ENCODE assay signal across 8 mouse cellular contexts in the genomic region with DNA sequence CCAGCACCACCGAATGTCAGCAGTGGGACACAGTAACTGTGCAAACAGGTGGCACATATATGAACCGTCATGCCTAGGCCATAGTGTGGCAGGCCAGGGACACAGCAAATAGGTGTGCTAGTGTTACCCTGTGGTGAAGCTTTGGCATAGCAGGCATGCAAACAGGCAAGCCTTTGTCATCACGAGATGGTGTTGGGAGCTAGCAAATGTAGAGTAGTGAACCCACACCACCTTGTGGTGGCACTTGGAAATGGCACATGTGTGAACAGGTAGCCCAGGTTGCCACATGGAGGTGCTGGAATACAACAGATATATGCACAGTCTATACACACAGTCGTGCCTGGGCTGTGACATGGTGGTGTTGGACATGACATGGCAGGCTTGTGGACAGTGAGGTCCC. TPM values are rescaled to one million over a fixed set of nuclear protein-coding genes. Genes with fewer than 3 reads are reported as not detected.
DNase-seq lines count a peak whose midpoint lies in the region; ATAC-seq and TF ChIP-seq lines count a peak whose summit lies in the region.

No protein-coding gene starts in this region.

- intact Hi-C loops in heart, postnatal 14 days (cut with DNase I): loop anchor here (1.0 to 2.0 kb wide), 4 partner anchors 72 to 480 kb away; partner anchors contain the start of genes Sept10, Sh3rf3 and Sowahc

- TF ChIP-seq EP300 in liver, postnatal 0 days (IDR thresholded peaks at IDR 0.05; ENCODE audit: low read depth): no peak
- TF ChIP-seq EP300 in stomach, postnatal 0 days (optimal IDR thresholded peaks at IDR 0.05): no peak

- WGBS in embryonic facial prominence, embryonic 14.5 days: 36% methylated on average over 4 of the region's 4 CpGs
- 28% methylated on average over 4 of the region's 4 CpGs for WGBS in liver, postnatal 0 days (ENCODE audit: insufficient replicate concordance)
- 32% methylated on average over 4 of the region's 4 CpGs for WGBS in neural tube, embryonic 13.5 days
- 27% methylated on average over 4 of the region's 4 CpGs for WGBS in stomach, postnatal 0 days

- no peaks in the 10 kb centered on the region for H3K9me3 ChIP-seq in embryonic facial prominence, embryonic 14.5 days (ENCODE audit: control insufficient read depth, low read length)
- no peaks in the 10 kb centered on the region for H3K9me3 ChIP-seq in liver, postnatal 0 days (ENCODE audit: low read length)
- H3K9me3 ChIP-seq in neural tube, embryonic 13.5 days: no peaks in the 10 kb centered on the region
- H3K9me3 ChIP-seq in stomach, postnatal 0 days (ENCODE audit: control insufficient read depth, low read length): no peaks in the 10 kb centered on the region

- peak; percentile 79 for DNase-seq in adrenal gland, postnatal 25 days
- peak; percentile 88 for DNase-seq in embryonic facial prominence, embryonic 14.5 days (ENCODE audit: low spot score)
- peak; percentile 73 to 80 for DNase-seq in heart, postnatal 14 days
- DNase-seq in kidney, postnatal 36 days: peak; percentile 82 to 91
- DNase-seq in liver, postnatal 0 days: peak; percentile 80
- DNase-seq in stomach, postnatal 0 days (ENCODE audit: low spot score): peak; percentile 81

- H3K36me3 ChIP-seq in C2C12 (ENCODE audit: control insufficient read depth, insufficient read depth): no peaks in the 10 kb centered on the region
- H3K36me3 ChIP-seq in embryonic facial prominence, embryonic 14.5 days (ENCODE audit: control insufficient read depth, insufficient read depth, low read length): no peaks in the 10 kb centered on the region
- H3K36me3 ChIP-seq in liver, postnatal 0 days (replicated peaks; ENCODE audit: insufficient read depth, low read length): no peaks in the 10 kb centered on the region
- H3K36me3 ChIP-seq in neural tube, embryonic 13.5 days: no peaks in the 10 kb centered on the region
- no peaks in the 10 kb centered on the region for H3K36me3 ChIP-seq in stomach, postnatal 0 days (ENCODE audit: control insufficient read depth, insufficient read depth, low read length)

- ATAC-seq in embryonic facial prominence, embryonic 14.5 days (ENCODE audit: low read depth): peak; percentile 48
- ATAC-seq in liver, postnatal 0 days: peak; percentile 58
- ATAC-seq in neural tube, embryonic 13.5 days (ENCODE audit: low read depth): peak; percentile 74
- peak; percentile 64 for ATAC-seq in stomach, postnatal 0 days (ENCODE audit: low FRiP score, low TSS enrichment)

- peak; percentile 83 for TF ChIP-seq CTCF in C2C12 (IDR thresholded peaks at IDR 0.05; ENCODE audit: control insufficient read depth, insufficient read depth, insufficient read length)
- peak; percentile 94 for TF ChIP-seq CTCF in liver, postnatal 0 days (IDR thresholded peaks at IDR 0.05; ENCODE audit: low read depth)
- TF ChIP-seq CTCF in stomach, postnatal 0 days (IDR thresholded peaks at IDR 0.05; ENCODE audit: low read depth): peak; percentile 99

- no peak overlapping the region for H3K9ac ChIP-seq in embryonic facial prominence, embryonic 14.5 days (ENCODE audit: low read depth, low read length)
- no peak overlapping the region for H3K9ac ChIP-seq in liver, postnatal 0 days (replicated peaks)
- H3K9ac ChIP-seq in neural tube, embryonic 13.5 days: no peak overlapping the region
- H3K9ac ChIP-seq in stomach, postnatal 0 days (ENCODE audit: low read length): no peak overlapping the region

- H3K4me2 ChIP-seq in embryonic facial prominence, embryonic 14.5 days (ENCODE audit: low read depth, low read length): no peak overlapping the region
- H3K4me2 ChIP-seq in liver, postnatal 0 days (ENCODE audit: low read depth, low read length): no peak overlapping the region
- no peak overlapping the region for H3K4me2 ChIP-seq in neural tube, embryonic 13.5 days
- no peak overlapping the region for H3K4me2 ChIP-seq in stomach, postnatal 0 days (replicated peaks; ENCODE audit: low read depth)

- no peaks in the 10 kb centered on the region for H3K79me3 ChIP-seq in C2C12 (ENCODE audit: low read depth)

- no peak overlapping the region for H3ac ChIP-seq in C2C12 (ENCODE audit: control insufficient read depth, insufficient read length, low read depth)

- H3K27me3 ChIP-seq in C2C12 (ENCODE audit: control insufficient read depth, insufficient read depth, insufficient read length): no peaks in the 10 kb centered on the region
- H3K27me3 ChIP-seq in embryonic facial prominence, embryonic 14.5 days (replicated peaks; ENCODE audit: control insufficient read depth, insufficient read depth, low read length): no peaks in the 10 kb centered on the region
- no peaks in the 10 kb centered on the region for H3K27me3 ChIP-seq in liver, postnatal 0 days (ENCODE audit: insufficient read depth, low read length)
- H3K27me3 ChIP-seq in neural tube, embryonic 13.5 days: no peaks in the 10 kb centered on the region
- no peaks in the 10 kb centered on the region for H3K27me3 ChIP-seq in stomach, postnatal 0 days (ENCODE audit: control insufficient read depth, insufficient read depth, low read length)

- no peaks in the 10 kb centered on the region for H3K79me2 ChIP-seq in C2C12 (ENCODE audit: control insufficient read depth, insufficient read depth)

- no peak overlapping the region for H3K4me3 ChIP-seq in C2C12 (ENCODE audit: insufficient read depth, poor library complexity, severe bottlenecking)
- H3K4me3 ChIP-seq in embryonic facial prominence, embryonic 14.5 days (ENCODE audit: low read depth, low read length): no peak overlapping the region
- H3K4me3 ChIP-seq in liver, postnatal 0 days (ENCODE audit: low read depth, low read length): no peak overlapping the region
- H3K4me3 ChIP-seq in neural tube, embryonic 13.5 days: no peak overlapping the region
- no peak overlapping the region for H3K4me3 ChIP-seq in stomach, postnatal 0 days (ENCODE audit: low read depth, low read length)

- H3K4me1 ChIP-seq in embryonic facial prominence, embryonic 14.5 days (ENCODE audit: control insufficient read depth, insufficient read depth, low read length): no peaks in the 10 kb centered on the region
- H3K4me1 ChIP-seq in liver, postnatal 0 days (ENCODE audit: insufficient read depth): no peaks in the 10 kb centered on the region
- no peaks in the 10 kb centered on the region for H3K4me1 ChIP-seq in neural tube, embryonic 13.5 days (replicated peaks)
- H3K4me1 ChIP-seq in stomach, postnatal 0 days (replicated peaks; ENCODE audit: control insufficient read depth, insufficient read depth): no peaks in the 10 kb centered on the region

- no peak overlapping the region for H3K27ac ChIP-seq in embryonic facial prominence, embryonic 14.5 days (replicated peaks; ENCODE audit: low read depth, low read length)
- no peak overlapping the region for H3K27ac ChIP-seq in liver, postnatal 0 days (ENCODE audit: low read depth)
- no peak overlapping the region for H3K27ac ChIP-seq in neural tube, embryonic 13.5 days (replicated peaks)
- H3K27ac ChIP-seq in stomach, postnatal 0 days (replicated peaks): no peak overlapping the region

TF ChIP-seq in C2C12, 6 proteins besides CTCF, POLR2A, EP300 and RAD21:
- TF ChIP-seq USF1 (IDR thresholded peaks at IDR 0.05; ENCODE audit: low read depth): no peak
- no peak for TF ChIP-seq MYOD1 (IDR thresholded peaks at IDR 0.05; ENCODE audit: control insufficient read depth, insufficient read length, low read depth)
- peak; percentile 85 for TF ChIP-seq MAX (IDR thresholded peaks at IDR 0.05)

RNA-seq across cellular contexts. Expression of gene P4ha1, which starts 30.5 kb away (rescaled TPM):
- polyA plus RNA-seq in C2C12 (2012; fragmentation: generic; extraction: Trizol): 26.4 TPM
- 30.3 and 53.3 TPM in 2 replicates for total RNA-seq in adrenal gland, postnatal 25 days (2021)
- 120 and 121 TPM in 2 replicates for polyA plus RNA-seq in embryonic facial prominence, embryonic 14.5 days (2014; fragmentation: Nextera tagmentation; extraction: Ambion mirVana)
- 10 to 100 TPM; 24.5 to 34.7 TPM for total RNA-seq in heart, postnatal 14 days (2021)
- polyA plus RNA-seq in liver, postnatal 0 days (2015; fragmentation: Nextera tagmentation; extraction: Ambion mirVana): 5.3 and 6.4 TPM in 2 replicates
- 32.7 and 41.9 TPM in 2 replicates for polyA plus RNA-seq in neural tube, embryonic 13.5 days (2015; fragmentation: Nextera tagmentation; extraction: Ambion mirVana)
- 13.9 and 17.9 TPM in 2 replicates for polyA plus RNA-seq in stomach, postnatal 0 days (2015; fragmentation: Nextera tagmentation; extraction: Ambion mirVana)
